Mouse (Mus musculus): Measurements from ENCODE around the gene Btbd8. TPM values are rescaled to one million over a fixed set of nuclear protein-coding genes. Genes with fewer than 3 reads are reported as not detected.

The Btbd8 gene
- 0.15 and 0.21 TPM in 2 replicates for polyA plus RNA-seq (2012; rRNA removed)

GRCm38 (mm10) chr5:107437464-107438281, at the start of gene Btbd8:
TSS of gene Btbd8 (plus strand) at chr5:107437997.

GRCm38 (mm10) chr5:107402436-107402835, 35.4 kb upstream of the Btbd8 start, which contains the start of gene Ephx4:
TSS of gene Ephx4 (plus strand) at chr5:107402736.

GRCm38 (mm10) chr5:107431249-107431648, 6.5 kb upstream of the Btbd8 start, which contains the start of gene Lpcat2b:
TSS of gene Lpcat2b (plus strand) at chr5:107431549.

GRCm38 (mm10) chr5:107507321-107507720, 69.5 kb downstream of the Btbd8 start, which contains the start of gene Gm42669:
TSS of gene Gm42669 (plus strand) at chr5:107507621.

DNA sequence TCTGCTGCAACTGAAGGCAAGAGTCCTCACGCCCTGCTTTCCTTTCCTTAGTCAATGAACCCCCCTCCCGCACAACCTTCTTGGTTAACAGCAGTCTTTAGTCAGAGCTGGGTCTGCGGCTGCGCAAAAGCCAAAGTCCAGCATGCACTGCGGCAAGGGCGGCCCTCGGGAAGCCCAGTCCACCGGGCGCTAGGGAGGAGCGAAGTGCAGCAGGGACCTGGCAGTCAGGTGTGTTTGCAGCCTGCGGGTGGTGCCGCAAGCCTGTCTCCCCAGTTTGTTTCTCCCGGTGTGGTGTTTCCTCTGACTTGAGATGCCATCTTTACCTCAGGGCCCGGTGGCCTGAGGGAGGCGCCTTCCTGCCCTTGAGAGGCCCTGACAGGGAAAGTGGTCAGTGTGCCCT, 96.8 kb downstream of the Btbd8 start, which contains the start of gene 1700028K03Rik:
Gene 1700028K03Rik (plus strand): TSS at position 129 of the 400 bp plus-strand sequence.

Other genes starting within 250 kb of the Btbd8 start
- 7.3 and 16.6 TPM in 2 replicates for gene Tgfbr3, start 148.4 kb upstream of the Btbd8 start, polyA plus RNA-seq (2012; rRNA removed)
- 0.37 and 0.62 TPM in 2 replicates for gene Brdt, start 106.8 kb upstream of the Btbd8 start, polyA plus RNA-seq (2012; rRNA removed)
- gene Ephx4, start 35.3 kb upstream of the Btbd8 start, polyA plus RNA-seq (2012; rRNA removed), result 3.9 and 6.7 TPM in 2 replicates
- not detected in 2 replicates for gene Lpcat2b, start 6.4 kb upstream of the Btbd8 start, polyA plus RNA-seq (2012; rRNA removed)
- not detected in 2 replicates for gene Gm42669, start 69.6 kb downstream of the Btbd8 start, polyA plus RNA-seq (2012; rRNA removed)
- gene 1700028K03Rik, start 96.7 kb downstream of the Btbd8 start, polyA plus RNA-seq (2012; rRNA removed), result 0.02 TPM in 1 of 2 replicates, not detected in the other
- gene Rpap2, start 159.4 kb downstream of the Btbd8 start, polyA plus RNA-seq (2012; rRNA removed), result 0.37 and 0.74 TPM in 2 replicates
- 0.16 and 0.35 TPM in 2 replicates for gene Glmn, start 159.9 kb downstream of the Btbd8 start, polyA plus RNA-seq (2012; rRNA removed)

Measured in stomach, adult 2 months (tissue).